Mouse (Mus musculus) bone marrow, adult 2 months (tissue): Measurements from ENCODE around the gene Rpl18a. TPM values are rescaled to one million over a fixed set of nuclear protein-coding genes. Genes with fewer than 3 reads are reported as not detected.

Source experiments
- H3K27ac ChIP-seq: fragments of 200-500 bp; 2 replicates; pipeline ENCODE4 v1.5.1; 2012; ENCODE audit warnings: low read depth, mild to moderate bottlenecking, control low read depth, inconsistent platforms, low read length; ENCODE audit not compliant: control insufficient read depth, poor library complexity, insufficient read depth
- H3K4me1 ChIP-seq: fragments of 200-500 bp; 2 replicates; pipeline ENCODE4 v1.6.1; 2011; ENCODE audit warnings: low read length; ENCODE audit not compliant: control insufficient read depth, insufficient read depth
- H3K4me3 ChIP-seq: fragments of 200-500 bp; replicated peaks from 2 replicates; pipeline ENCODE3; 2011; ENCODE audit warnings: mild to moderate bottlenecking, low read depth, low read length, control low read depth; ENCODE audit not compliant: control insufficient read depth
- CTCF ChIP-seq: fragments of 200-500 bp; IDR thresholded peaks from 2 replicates; pipeline ENCODE4 v1.5.1; 2011; ENCODE audit warnings: low read length, control low read depth; ENCODE audit not compliant: control insufficient read depth, insufficient read depth
- POLR2A ChIP-seq: fragments of 200-500 bp; IDR thresholded peaks from 2 replicates; pipeline ENCODE4 v1.6.1; 2011; ENCODE audit warnings: low read depth, mild to moderate bottlenecking, control low read depth, low read length, borderline replicate concordance; ENCODE audit not compliant: control insufficient read depth
- WGBS: fragments of 180-500 bp; shearing (Covaris S2); methylation state at CpG from one replicate; pipeline ENCODE4 v1.1.7; 2018; 5-methylcytosine and 5-hydroxymethylcytosine counted together
- polyA plus RNA-seq: library from polyadenylated mRNA; stranded (reverse); fragments of >200 nt; gene quantifications from 2 replicates; pipeline ENCODE4 v1.2.4, GENCODE M21; 2011; ENCODE audit warnings: low replicate concordance; ENCODE audit not compliant: missing spikeins, insufficient read depth, insufficient read length

The Rpl18a gene
- polyA plus RNA-seq, 1 experiment = 1,544 TPM

DNA sequence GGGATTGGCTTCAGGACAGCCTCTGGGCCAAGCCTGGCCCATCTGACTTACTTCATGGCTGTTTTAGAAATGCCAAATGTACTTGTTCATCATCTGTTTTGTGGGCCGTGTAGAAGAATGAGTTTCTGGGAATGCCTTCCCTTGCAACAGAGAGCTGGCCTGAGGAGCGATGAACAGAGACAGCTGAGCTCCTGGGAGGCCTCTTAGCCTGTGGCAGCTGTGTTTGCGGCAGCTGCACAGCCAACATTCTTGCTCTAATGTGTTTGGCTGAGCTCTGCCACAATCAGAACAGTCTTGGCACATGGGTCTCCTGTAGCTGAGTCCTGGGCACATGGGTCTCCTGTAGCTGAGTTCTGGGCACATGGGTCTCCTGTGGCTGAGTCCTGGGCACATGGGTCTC, 30.9 kb upstream of the Rpl18a start:
- H3K4me1 ChIP-seq = no peaks in the 10 kb centered on the region
- WGBS = 86% methylated on average over 3 of the region's 3 CpGs
- no peak for TF ChIP-seq POLR2A
- no peak for TF ChIP-seq CTCF
- H3K4me3 ChIP-seq = no peak overlapping the region
- H3K27ac ChIP-seq = no peak overlapping the region

DNA sequence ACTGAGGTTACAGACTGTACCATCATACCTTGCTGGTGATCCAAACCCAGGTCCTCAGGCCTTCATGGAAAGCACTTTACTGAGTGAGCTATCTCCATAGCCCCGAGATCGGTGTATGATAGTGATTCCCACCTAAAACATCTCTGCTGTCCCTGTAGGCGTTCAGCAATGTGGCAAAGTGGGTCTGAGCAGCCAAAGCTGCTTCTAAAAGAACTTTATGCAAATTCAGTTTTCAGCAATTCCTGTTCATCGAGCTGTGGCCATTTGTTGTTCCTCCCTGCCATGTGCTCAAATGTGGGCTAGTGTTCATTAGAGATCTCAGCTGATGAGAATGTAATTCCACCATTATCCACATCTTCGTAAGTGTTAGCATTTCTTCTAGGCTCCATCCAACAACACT, 29.2 kb upstream of the Rpl18a start:
- WGBS = 76% methylated on average over 5 of the region's 5 CpGs
- no peak overlapping the region for H3K27ac ChIP-seq
- no peak overlapping the region for H3K4me3 ChIP-seq
- TF ChIP-seq CTCF (no peak), POLR2A (no peak)
- H3K4me1 ChIP-seq = no peaks in the 10 kb centered on the region

DNA sequence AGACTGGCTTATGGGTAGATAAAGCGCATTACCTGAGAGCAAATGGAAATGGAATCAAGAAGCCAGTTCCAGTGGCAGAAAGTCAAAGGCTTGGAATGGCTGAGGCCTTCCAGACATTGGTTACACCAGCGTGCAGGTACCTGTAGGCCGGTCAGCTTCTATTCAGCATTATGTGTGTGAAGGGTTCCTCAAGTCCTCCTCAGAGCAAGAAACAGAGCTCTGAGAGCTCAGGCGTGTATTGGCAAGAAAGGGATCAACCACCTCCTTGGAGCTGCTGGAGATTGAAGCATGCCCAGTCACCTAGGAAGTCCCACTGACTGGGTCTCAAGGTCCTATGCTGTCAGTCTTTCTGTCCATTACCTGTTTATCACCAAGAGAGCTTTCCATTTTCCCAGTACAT, 28.5 kb upstream of the Rpl18a start:
- 82% methylated on average over 4 of the region's 4 CpGs for WGBS

DNA sequence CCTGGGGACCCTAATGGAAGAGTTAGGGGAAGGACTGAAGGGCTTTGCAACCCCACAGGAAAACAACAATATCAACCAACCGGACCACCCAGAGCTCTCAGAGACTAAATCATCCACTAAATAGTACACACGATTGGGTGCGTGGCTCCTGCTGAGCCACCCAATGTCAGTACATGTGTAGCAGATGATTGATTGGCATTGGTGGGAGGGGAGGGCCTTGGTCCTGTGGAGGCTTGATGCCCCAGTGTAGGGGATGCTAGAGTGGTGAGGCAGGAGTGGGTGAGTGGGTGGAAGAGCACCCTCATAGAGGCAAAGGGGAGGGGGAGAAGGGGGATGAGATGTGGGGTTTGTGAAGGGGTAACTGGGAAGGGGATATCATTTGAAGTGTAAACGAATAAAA, 26.9 kb upstream of the Rpl18a start:
- 79% methylated on average over 4 of the region's 4 CpGs for WGBS
- no peak overlapping the region for H3K27ac ChIP-seq
- no peaks in the 10 kb centered on the region for H3K4me1 ChIP-seq
- no peak overlapping the region for H3K4me3 ChIP-seq
- TF ChIP-seq CTCF (no peak), POLR2A (no peak)

More for the DNA sequence above, 28.5 kb upstream of the Rpl18a start:
- TF ChIP-seq POLR2A (no peak), CTCF (no peak)
- Histone ChIP-seq H3K4me3 (no peak overlapping the region), H3K4me1 (no peaks in the 10 kb centered on the region), H3K27ac (no peak overlapping the region)

DNA sequence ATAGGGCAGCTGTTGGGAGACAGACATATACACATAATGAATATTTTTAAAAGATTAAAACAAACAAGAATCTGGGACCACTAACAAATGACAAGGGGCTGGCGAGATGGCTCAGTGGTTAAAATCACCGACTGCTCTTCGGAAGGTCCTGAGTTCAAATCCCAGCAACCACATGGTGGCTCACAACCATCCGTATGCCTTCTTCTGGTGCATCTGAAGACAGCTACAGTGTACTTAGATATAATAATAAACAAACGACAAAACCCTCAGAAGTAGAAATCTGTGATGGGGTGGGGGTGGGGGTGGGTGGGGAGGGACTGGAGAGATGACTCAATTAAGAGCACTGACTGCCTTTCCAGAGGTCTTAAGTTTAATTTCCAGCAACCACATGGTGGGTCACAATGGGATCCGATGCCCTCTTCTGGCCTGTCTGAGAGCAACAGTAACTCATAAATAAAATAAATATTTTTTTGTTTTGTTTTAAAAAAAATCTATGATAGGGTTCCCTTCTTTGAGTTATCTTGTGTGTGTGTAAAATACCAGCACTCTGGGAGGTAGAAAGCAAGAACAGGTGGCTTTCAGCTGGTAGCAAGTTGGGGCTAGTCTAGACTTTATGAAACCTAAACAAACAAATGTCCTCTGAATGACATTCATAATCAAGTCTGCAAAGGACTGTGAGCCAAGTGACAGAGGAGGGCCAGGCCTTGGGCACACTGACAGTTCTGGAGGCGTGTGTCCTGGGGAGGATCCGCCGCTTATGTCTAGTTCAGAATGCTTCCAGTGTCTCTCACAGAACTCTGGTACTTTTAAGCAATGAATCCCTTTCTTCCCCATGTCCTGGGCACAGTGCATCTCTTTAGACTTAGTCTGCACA, 23.1 kb upstream of the Rpl18a start:
- WGBS = 77% methylated on average over 9 of the region's 9 CpGs
- Histone ChIP-seq H3K27ac (no peak overlapping the region), H3K4me3 (no peak overlapping the region), H3K4me1 (no peaks in the 10 kb centered on the region)
- no peak for TF ChIP-seq POLR2A
- TF ChIP-seq CTCF = no peak

DNA sequence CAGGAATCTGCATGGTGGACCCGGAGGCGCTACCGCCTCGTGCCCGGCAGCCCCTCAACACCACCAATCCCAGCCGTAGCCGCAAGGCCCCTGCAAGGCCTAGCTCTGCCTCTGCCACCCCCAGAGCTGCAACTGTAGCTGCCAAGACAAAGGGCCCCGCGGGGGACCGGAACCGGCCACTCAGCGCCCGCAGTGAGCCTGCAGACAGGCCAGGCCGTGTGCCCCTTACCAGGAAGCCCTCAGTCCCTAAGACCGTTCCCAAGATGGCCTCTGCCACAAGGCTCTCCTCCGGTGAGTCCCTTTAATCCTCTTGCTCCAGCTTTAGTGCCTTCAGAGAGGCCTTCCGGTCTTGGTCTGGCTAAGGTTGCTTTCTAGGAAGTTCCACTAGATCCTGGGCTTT, 17.5 kb upstream of the Rpl18a start:
- Histone ChIP-seq H3K27ac (no peak overlapping the region), H3K4me3 (no peak overlapping the region), H3K4me1 (no peaks in the 10 kb centered on the region)
- 95% methylated on average over 17 of the region's 17 CpGs for WGBS
- TF ChIP-seq POLR2A = no peak
- TF ChIP-seq CTCF = no peak

DNA sequence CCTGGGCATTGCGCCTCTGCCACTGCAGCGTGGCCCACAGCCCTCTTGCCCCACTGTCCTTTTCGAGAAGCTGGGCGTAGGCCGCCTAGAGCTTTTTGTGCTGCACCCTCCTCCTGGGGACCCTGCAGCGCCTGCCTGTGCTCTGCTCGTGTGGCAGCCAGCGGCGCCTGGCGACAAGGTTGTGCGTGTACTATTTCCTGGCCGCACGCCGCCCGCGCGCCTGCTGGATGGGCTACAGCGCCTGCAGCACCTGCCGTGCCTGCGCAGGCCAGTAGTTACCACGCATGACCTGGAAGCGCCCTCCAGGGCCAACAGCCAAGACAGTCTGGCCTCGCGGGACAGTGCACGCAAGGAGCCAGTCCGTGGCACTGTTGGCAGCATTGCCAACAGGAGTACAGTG, 16.3 kb upstream of the Rpl18a start:
- Histone ChIP-seq H3K27ac (no peak overlapping the region), H3K4me1 (no peaks in the 10 kb centered on the region), H3K4me3 (no peak overlapping the region)
- 92% methylated on average over 26 of the region's 26 CpGs for WGBS
- TF ChIP-seq CTCF (no peak), POLR2A (no peak)

DNA sequence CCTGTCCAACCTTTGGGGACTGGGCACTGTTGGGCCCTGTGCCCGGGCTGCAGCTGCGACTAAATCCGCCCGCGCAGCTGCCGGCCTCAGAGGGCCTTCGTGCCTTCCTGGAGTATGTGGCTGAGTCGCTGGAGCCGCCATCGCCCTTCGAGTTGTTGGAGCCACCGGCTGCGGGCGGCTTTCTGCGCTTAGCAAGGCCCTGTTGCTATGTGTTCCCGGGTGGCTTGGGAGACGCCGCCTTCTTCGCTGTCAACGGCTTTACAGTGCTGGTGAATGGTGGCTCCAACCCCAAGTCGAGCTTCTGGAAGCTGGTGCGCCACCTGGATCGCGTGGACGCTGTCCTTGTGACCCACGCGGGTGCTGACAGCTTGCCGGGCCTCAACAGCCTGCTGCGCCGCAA, 15.7 kb upstream of the Rpl18a start:
- Histone ChIP-seq H3K4me3 (no peak overlapping the region), H3K4me1 (no peaks in the 10 kb centered on the region), H3K27ac (no peak overlapping the region; the same call in 1 of the 2 replicates)
- WGBS = 95% methylated on average over 30 of the region's 30 CpGs
- TF ChIP-seq POLR2A = no peak
- no peak for TF ChIP-seq CTCF

DNA sequence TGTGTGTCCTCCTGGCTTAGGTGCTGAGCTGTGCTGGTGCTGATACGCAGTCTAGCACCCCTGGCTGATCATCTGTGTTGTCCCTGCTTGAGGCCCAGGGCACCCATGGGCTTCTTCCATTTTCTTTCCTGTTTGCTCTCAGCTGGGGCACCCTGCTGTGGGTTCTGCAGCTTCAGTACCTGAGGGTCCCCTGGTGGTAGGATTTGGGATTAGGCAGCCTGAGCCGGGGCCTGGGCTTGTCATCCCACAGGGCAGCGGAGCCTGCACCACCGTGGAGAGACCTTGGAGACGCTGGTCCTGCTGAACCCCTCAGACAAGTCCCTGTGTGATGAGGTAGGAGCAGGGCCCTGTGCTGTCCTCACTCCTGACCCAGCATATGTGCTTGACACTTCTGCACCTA, 14.4 kb upstream of the Rpl18a start:
- H3K4me3 ChIP-seq = no peak overlapping the region
- H3K27ac ChIP-seq = no peak overlapping the region
- TF ChIP-seq CTCF (no peak; the same call in 1 of the 2 replicates), POLR2A (no peak)
- no peaks in the 10 kb centered on the region for H3K4me1 ChIP-seq
- WGBS = 85% methylated on average over 5 of the region's 5 CpGs
